8 mouse cellular contexts compared by ENCODE assay signal in the genomic region with DNA sequence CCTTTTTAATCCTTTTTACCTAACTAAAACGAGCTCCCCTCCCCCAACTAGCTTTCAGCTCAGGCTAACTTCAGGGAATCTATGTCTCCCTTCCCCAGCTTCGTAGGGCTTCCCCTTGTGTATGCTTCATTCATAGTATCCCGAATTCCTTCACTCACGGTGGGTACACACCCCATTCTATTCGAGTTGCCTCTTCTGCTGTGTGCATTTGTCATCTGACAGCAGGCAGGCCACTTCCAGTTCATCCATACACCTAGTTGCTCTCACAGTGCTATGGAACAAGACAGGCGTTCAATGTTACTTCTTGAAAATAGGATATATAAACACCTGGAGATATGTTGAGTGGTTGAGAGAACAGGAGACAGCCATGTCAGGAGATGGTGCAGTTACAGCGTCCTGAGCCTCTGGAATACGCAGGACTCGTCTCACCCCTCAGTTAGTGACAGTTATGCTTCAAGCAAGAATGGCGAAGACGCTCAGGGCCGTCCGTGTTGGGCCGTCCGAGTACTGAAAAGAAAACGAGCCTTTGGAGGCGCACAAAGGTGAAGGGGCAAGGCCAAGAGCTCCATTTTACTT. TPM values are rescaled to one million over a fixed set of nuclear protein-coding genes. Genes with fewer than 3 reads are reported as not detected.
DNase-seq lines count a peak whose midpoint lies in the region; ATAC-seq and TF ChIP-seq lines count a peak whose summit lies in the region.

No protein-coding gene starts in this region.

- DNase-seq in gastrocnemius, adult 2 months, result no peak
- no peak for DNase-seq in gastrocnemius, postnatal 25 days
- DNase-seq in limb, embryonic 10.5 days (ENCODE audit: low spot score), result no peak
- no peak for DNase-seq in urinary bladder, postnatal 25 days (ENCODE audit: low spot score)
- no peak for DNase-seq in Muller cell, postnatal 12 days (ENCODE audit: inconsistent ontology term)

- H3K9ac ChIP-seq in embryonic facial prominence, embryonic 15.5 days, result peak overlapping the region; percentile 68
- H3K9ac ChIP-seq in neural tube, embryonic 15.5 days (replicated peaks), result peak overlapping the region; percentile 64

- peak overlapping the region; percentile 77 for H3K4me3 ChIP-seq in gastrocnemius, adult 2 months
- peak overlapping the region; percentile 49 for H3K4me3 ChIP-seq in C2C12 (ENCODE audit: insufficient read depth, poor library complexity, severe bottlenecking)
- peak overlapping the region; percentile 56 for H3K4me3 ChIP-seq in embryonic facial prominence, embryonic 15.5 days (replicated peaks)
- H3K4me3 ChIP-seq in limb, embryonic 10.5 days, result peak overlapping the region; percentile 61
- peak overlapping the region; percentile 65 for H3K4me3 ChIP-seq in neural tube, embryonic 15.5 days (replicated peaks)

- H3K9me3 ChIP-seq in embryonic facial prominence, embryonic 15.5 days (replicated peaks), result no peaks in the 10 kb centered on the region
- no peaks in the 10 kb centered on the region for H3K9me3 ChIP-seq in limb, embryonic 10.5 days (replicated peaks)
- no peaks in the 10 kb centered on the region for H3K9me3 ChIP-seq in neural tube, embryonic 15.5 days (replicated peaks)

- H3K79me3 ChIP-seq in C2C12 (ENCODE audit: low read depth), result no peaks in the 10 kb centered on the region

- peak overlapping the region; percentile 98 for H3K27ac ChIP-seq in gastrocnemius, adult 2 months
- peak overlapping the region; percentile 95 for H3K27ac ChIP-seq in embryonic facial prominence, embryonic 15.5 days (replicated peaks)
- peak overlapping the region; percentile 94 for H3K27ac ChIP-seq in limb, embryonic 10.5 days
- peak overlapping the region; percentile 95 for H3K27ac ChIP-seq in neural tube, embryonic 15.5 days (replicated peaks)

- no peaks in the 10 kb centered on the region for H3K27me3 ChIP-seq in C2C12 (ENCODE audit: control insufficient read depth, insufficient read depth, insufficient read length)
- no peaks in the 10 kb centered on the region for H3K27me3 ChIP-seq in embryonic facial prominence, embryonic 15.5 days
- no peaks in the 10 kb centered on the region for H3K27me3 ChIP-seq in limb, embryonic 10.5 days (ENCODE audit: low read depth, poor library complexity, severe bottlenecking)
- H3K27me3 ChIP-seq in neural tube, embryonic 15.5 days (replicated peaks), result no peaks in the 10 kb centered on the region

- H3ac ChIP-seq in C2C12 (ENCODE audit: control insufficient read depth, insufficient read length, low read depth), result peak overlapping the region; percentile 74

- no peak for TF ChIP-seq CTCF in gastrocnemius, adult 2 months (IDR thresholded peaks at IDR 0.05)
- TF ChIP-seq CTCF in C2C12 (IDR thresholded peaks at IDR 0.05; ENCODE audit: control insufficient read depth, insufficient read depth, insufficient read length), result no peak

- no peak for ATAC-seq in embryonic facial prominence, embryonic 15.5 days (ENCODE audit: insufficient number of reproducible peaks, low FRiP score, low TSS enrichment, low read depth)
- peak; percentile 70 for ATAC-seq in neural tube, embryonic 15.5 days (ENCODE audit: low FRiP score)

- intact Hi-C loops in gastrocnemius, adult 2 months (cut with DNase I), result loop anchor here (2.0 kb wide), 2 partner anchors 15 to 59 kb away; a partner anchor contains a TSS

- peaks cover 17% of the 10 kb centered on the region; the same call in 1 of the 2 replicates for H3K4me1 ChIP-seq in embryonic facial prominence, embryonic 15.5 days
- peaks cover 16% of the 10 kb centered on the region for H3K4me1 ChIP-seq in limb, embryonic 10.5 days
- H3K4me1 ChIP-seq in neural tube, embryonic 15.5 days, result peaks cover 17% of the 10 kb centered on the region

- no peaks in the 10 kb centered on the region for H3K36me3 ChIP-seq in C2C12 (ENCODE audit: control insufficient read depth, insufficient read depth)
- peaks cover 4% of the 10 kb centered on the region; the same call in 1 of the 2 replicates for H3K36me3 ChIP-seq in embryonic facial prominence, embryonic 15.5 days
- peaks cover 14% of the 10 kb centered on the region for H3K36me3 ChIP-seq in limb, embryonic 10.5 days
- peaks cover 15% of the 10 kb centered on the region for H3K36me3 ChIP-seq in neural tube, embryonic 15.5 days

- peak overlapping the region; percentile 76 for H3K4me2 ChIP-seq in embryonic facial prominence, embryonic 15.5 days (replicated peaks)
- H3K4me2 ChIP-seq in neural tube, embryonic 15.5 days, result peak overlapping the region; percentile 87

- 4% methylated on average over 17 of the region's 17 CpGs for WGBS in embryonic facial prominence, embryonic 15.5 days
- WGBS in limb, embryonic 10.5 days, result 7% methylated on average over 17 of the region's 17 CpGs
- 7% methylated on average over 17 of the region's 17 CpGs for WGBS in neural tube, embryonic 15.5 days

- no peaks in the 10 kb centered on the region for H3K79me2 ChIP-seq in C2C12 (ENCODE audit: control insufficient read depth, insufficient read depth)

TF ChIP-seq in C2C12, 6 proteins besides CTCF, POLR2A, EP300 and RAD21:
- TF ChIP-seq MAX (IDR thresholded peaks at IDR 0.05), result no peak
- no peak for TF ChIP-seq CEBPB (IDR thresholded peaks at IDR 0.05; ENCODE audit: low read depth)
- TF ChIP-seq MYOD1 (IDR thresholded peaks at IDR 0.05; ENCODE audit: control insufficient read depth, insufficient read length, low read depth), result no peak
- no peak for TF ChIP-seq USF1 (IDR thresholded peaks at IDR 0.05; ENCODE audit: low read depth)
- no peak for TF ChIP-seq FOSL1 (IDR thresholded peaks at IDR 0.05; ENCODE audit: insufficient read depth, low read length, poor library complexity, severe bottlenecking)
- no peak for TF ChIP-seq MYOG (IDR thresholded peaks at IDR 0.05; ENCODE audit: control insufficient read depth, extremely low read depth, insufficient read length)

RNA-seq across cellular contexts. Expression of a gene that starts 0.4 kb away (rescaled TPM):
- 1 to 10 TPM; 3.4 to 3.9 TPM for total RNA-seq in gastrocnemius, adult 2 months (2021)
- 1 to 10 TPM; 3.7 to 3.9 TPM for total RNA-seq in gastrocnemius, postnatal 25 days (2021)
- 4.4 TPM for polyA plus RNA-seq in C2C12 (2012; fragmentation: generic; extraction: Trizol)
- polyA plus RNA-seq in embryonic facial prominence, embryonic 15.5 days (2015; fragmentation: Nextera tagmentation; extraction: Ambion mirVana), result 10.8 and 11.3 TPM in 2 replicates
- 12.6 and 14.0 TPM in 2 replicates for polyA plus RNA-seq in limb, embryonic 10.5 days (2016; fragmentation: Nextera tagmentation; extraction: Ambion mirVana)
- 9.0 and 10.8 TPM in 2 replicates for polyA plus RNA-seq in neural tube, embryonic 15.5 days (2015; fragmentation: Nextera tagmentation; extraction: Ambion mirVana)

RNA-seq across cellular contexts. Expression of a gene that starts 7.2 kb away (rescaled TPM):
- 10 to 100 TPM in 1 of 2 experiments, 1 to 10 TPM in 1; 7.8 to 11.2 TPM for total RNA-seq in gastrocnemius, adult 2 months (2021)
- 10 to 100 TPM in 1 of 2 experiments, 1 to 10 TPM in 1; 9.0 to 10.5 TPM for total RNA-seq in gastrocnemius, postnatal 25 days (2021)
- 23.0 TPM for polyA plus RNA-seq in C2C12 (2012; fragmentation: generic; extraction: Trizol)
- polyA plus RNA-seq in embryonic facial prominence, embryonic 15.5 days (2015; fragmentation: Nextera tagmentation; extraction: Ambion mirVana), result 33.9 and 35.2 TPM in 2 replicates
- polyA plus RNA-seq in limb, embryonic 10.5 days (2016; fragmentation: Nextera tagmentation; extraction: Ambion mirVana), result 42.2 and 43.0 TPM in 2 replicates
- polyA plus RNA-seq in neural tube, embryonic 15.5 days (2015; fragmentation: Nextera tagmentation; extraction: Ambion mirVana), result 53.9 and 62.9 TPM in 2 replicates

RNA-seq across cellular contexts. Expression of a gene that starts 7.7 kb away (rescaled TPM):
- 10 to 100 TPM; 10.4 to 11.2 TPM for total RNA-seq in gastrocnemius, adult 2 months (2021)
- total RNA-seq in gastrocnemius, postnatal 25 days (2021), result 10 to 100 TPM in 1 of 2 experiments, 1 to 10 TPM in 1; 9.0 to 10.7 TPM
- polyA plus RNA-seq in C2C12 (2012; fragmentation: generic; extraction: Trizol), result 4.8 TPM
- 39.9 and 51.9 TPM in 2 replicates for polyA plus RNA-seq in embryonic facial prominence, embryonic 15.5 days (2015; fragmentation: Nextera tagmentation; extraction: Ambion mirVana)
- polyA plus RNA-seq in limb, embryonic 10.5 days (2016; fragmentation: Nextera tagmentation; extraction: Ambion mirVana), result 19.7 and 25.8 TPM in 2 replicates
- polyA plus RNA-seq in neural tube, embryonic 15.5 days (2015; fragmentation: Nextera tagmentation; extraction: Ambion mirVana), result 50.9 and 58.4 TPM in 2 replicates

RNA-seq across cellular contexts. Expression of a gene that starts 15.5 kb away (rescaled TPM):
- total RNA-seq in gastrocnemius, adult 2 months (2021), result 100 to 1,000 TPM; 123 to 143 TPM
- total RNA-seq in gastrocnemius, postnatal 25 days (2021), result 100 to 1,000 TPM; 106 to 134 TPM
- polyA plus RNA-seq in C2C12 (2012; fragmentation: generic; extraction: Trizol), result 36.4 TPM
- polyA plus RNA-seq in embryonic facial prominence, embryonic 15.5 days (2015; fragmentation: Nextera tagmentation; extraction: Ambion mirVana), result 61.2 and 79.5 TPM in 2 replicates
- not detected in 2 replicates for polyA plus RNA-seq in limb, embryonic 10.5 days (2016; fragmentation: Nextera tagmentation; extraction: Ambion mirVana)
- 4.9 and 6.6 TPM in 2 replicates for polyA plus RNA-seq in neural tube, embryonic 15.5 days (2015; fragmentation: Nextera tagmentation; extraction: Ambion mirVana)

RNA-seq across cellular contexts. Expression of a gene that starts 16.5 kb away (rescaled TPM):
- total RNA-seq in gastrocnemius, adult 2 months (2021), result 1,000 to 10,000 TPM in 1 of 2 experiments, 100 to 1,000 TPM in 1; 885 to 2,545 TPM
- total RNA-seq in gastrocnemius, postnatal 25 days (2021), result 1,000 to 10,000 TPM; 1,104 to 3,330 TPM
- polyA plus RNA-seq in C2C12 (2012; fragmentation: generic; extraction: Trizol), result 224 TPM
- 139 and 178 TPM in 2 replicates for polyA plus RNA-seq in embryonic facial prominence, embryonic 15.5 days (2015; fragmentation: Nextera tagmentation; extraction: Ambion mirVana)
- polyA plus RNA-seq in limb, embryonic 10.5 days (2016; fragmentation: Nextera tagmentation; extraction: Ambion mirVana), result 2.4 and 3.1 TPM in 2 replicates
- 24.7 and 28.2 TPM in 2 replicates for polyA plus RNA-seq in neural tube, embryonic 15.5 days (2015; fragmentation: Nextera tagmentation; extraction: Ambion mirVana)
